Mouse (Mus musculus): ENCODE measurements around the gene Cib1.

The Cib1 gene

DNA sequence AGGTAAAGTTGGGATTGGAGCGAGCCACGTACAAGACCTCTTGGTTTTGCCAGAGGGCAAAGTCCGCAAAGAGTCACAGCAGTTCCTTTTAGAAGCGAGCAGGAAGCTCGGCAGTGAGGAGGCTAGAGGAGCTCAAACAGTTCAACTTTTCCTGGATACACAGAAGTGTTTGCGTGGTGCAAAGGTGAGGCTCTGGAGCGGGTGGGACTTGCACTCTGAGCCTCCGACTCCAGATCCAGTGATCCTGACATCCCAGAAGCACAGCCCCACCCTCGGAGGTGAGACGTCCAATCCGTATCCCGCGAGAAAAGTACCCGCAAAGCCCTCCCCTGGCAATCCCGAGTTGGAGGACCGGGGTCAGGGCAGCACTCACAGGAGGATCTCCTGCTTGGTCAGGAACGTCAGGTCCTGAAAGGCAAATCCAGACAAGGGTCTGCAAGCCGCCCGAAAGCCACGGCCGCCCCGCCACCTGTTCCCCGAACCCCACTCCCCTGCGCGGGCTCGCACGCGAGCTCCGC is 583 bp downstream of the Cib1 start:
- DNase-seq (ENCODE audit: low spot score) = no peak

DNA sequence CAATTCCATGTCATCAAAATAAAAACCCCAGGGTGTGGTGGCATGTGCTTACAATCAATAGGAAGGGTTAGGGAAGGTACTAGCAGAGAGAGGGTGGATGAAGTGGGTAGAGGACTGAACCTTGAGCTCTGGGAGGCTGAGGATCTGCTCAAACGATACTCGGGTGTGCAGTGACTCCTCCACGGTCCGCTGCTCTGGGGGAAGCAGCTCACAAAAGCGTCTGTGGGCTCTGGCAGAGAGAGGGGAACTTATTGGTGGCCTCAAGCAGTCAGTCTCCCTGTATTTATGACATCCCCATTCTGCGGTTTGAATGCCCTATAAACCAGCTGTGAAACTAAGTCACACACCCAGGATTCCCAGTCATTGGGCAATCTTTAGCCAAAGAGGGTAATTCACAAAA is 2.4 kb downstream of the Cib1 start:
- DNase-seq (ENCODE audit: low spot score) = no peak

DNA sequence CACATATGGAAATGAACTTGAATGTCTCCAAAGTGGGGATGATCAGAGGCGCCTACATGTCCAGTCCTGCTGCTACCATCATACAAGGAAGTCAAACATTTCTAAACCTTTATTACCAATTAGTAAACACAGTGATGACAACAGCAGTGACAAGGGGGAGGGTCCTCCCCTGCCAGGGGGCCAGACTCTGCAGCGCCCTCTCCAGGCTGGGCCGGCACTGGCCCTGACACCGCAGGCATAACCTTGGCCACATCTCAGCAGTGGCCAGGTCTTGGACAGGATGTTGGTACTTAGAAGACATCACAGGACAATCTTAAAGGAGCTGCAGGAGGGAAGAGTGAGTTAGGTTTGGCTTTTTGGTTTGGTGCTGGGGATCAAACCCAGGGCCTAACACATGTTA is 5.5 kb downstream of the Cib1 start:
- no peak for DNase-seq (ENCODE audit: low spot score)

DNA sequence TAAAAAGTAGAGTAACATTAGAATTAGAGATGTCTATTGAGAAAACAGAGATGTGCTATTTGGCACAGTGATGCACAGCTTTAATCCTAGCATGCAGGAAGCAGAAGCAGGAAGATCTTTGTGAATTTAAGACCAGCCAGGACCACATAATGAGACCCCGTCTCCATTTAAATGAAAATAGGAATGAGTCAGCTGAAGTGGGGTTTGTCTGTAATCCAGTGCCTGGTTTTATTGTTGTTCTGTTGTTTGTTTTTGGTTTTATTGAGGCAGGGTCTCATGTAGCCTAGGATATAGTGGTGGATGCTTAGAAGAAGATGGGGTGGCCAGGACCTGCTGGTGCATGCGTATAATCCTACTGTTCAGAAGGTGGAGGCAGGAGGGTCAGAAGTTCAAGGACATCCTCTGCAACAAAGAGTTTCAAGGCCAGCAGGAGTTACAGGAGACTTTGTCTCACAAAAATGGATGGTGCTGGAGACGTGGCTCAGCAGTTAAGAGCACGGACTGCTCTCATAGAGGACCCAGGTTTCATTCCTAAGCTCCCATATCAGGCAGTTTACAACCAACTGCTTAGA is 11.3 kb downstream of the Cib1 start:
- DNase-seq (ENCODE audit: low spot score) = no peak

DNA sequence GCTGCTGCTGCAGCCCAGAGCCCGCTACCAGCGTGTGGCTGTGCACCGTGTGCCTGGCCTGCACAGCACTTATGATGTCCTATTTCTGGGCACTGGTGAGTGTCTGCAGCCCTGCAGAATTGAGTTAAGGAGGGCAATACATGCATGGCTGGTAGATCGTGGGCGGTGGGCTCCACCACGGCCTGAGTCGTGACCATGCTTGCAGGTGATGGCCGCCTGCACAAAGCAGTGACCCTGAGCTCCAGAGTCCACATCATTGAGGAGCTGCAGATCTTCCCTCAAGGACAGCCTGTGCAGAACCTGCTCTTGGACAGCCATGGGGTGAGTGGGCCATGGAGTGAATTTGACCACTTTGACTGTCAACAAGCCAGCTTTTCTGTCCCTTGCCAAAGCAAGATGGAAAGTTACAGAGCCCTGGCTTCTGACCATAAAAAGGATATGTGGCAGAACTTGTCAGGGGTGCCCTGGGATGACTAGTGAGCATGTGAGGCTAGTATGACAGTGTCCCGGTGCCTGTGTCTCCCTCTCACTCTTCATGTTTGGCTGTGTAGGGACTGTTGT is 12.3 kb downstream of the Cib1 start:
- no peak for DNase-seq (ENCODE audit: low spot score)

DNA sequence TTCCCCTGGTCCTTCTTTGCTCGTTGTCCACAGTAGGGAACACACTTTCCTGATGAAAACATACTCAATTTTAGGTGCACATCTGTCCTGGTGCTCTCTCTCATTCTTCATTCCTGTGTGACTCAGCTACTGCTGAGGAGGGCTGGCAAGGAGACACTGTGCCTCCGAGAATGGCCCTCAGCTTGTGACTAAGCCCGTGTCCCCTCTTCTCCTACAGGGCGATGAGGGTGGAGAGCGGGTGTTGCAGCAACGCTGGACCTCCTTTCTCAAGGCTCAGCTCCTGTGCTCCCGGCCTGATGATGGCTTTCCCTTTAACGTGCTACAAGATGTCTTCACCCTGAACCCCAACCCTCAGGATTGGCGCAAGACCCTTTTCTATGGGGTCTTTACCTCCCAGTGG is 13.9 kb downstream of the Cib1 start:
- no peak for DNase-seq (ENCODE audit: low spot score)

DNA sequence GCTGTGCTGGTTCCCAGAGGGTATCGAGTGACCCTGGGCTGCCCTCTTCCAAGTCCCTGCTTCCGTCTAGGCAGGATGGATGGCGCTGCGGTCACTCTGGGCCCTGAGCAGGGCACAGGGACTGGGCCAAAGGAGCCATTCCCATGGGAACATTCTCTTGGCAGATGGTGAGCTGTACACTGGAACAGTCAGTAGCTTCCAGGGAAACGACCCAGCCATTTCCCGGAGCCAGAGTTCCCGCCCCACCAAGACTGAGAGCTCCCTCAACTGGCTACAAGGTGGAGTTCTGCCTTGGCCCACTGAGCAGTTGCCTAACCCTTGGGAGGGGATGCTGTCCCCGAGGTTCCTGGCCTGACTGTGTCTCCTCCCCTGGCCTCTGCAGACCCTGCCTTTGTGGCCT is 16.0 kb downstream of the Cib1 start:
- no peak for DNase-seq (ENCODE audit: low spot score)

DNA sequence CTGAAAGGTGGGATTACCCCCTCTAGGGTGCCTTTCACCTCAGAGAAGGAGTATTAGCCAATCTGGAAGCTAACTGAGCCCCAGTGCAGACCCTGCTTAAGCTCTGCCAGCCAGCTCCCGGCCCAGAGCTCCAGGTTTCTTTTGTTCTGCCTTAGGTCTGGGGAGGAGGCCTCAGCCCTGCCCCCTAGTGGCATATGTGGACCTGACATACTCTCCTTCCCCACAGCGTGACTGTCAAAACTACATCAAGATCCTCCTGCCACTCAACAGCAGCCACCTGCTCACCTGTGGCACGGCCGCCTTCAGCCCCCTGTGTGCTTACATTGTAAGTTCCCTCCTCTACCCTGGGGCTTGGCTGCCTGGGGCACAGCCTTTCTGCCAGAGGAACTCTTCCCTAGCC is 17.2 kb downstream of the Cib1 start:
- peak; percentile 85 for DNase-seq (ENCODE audit: low spot score)

DNA sequence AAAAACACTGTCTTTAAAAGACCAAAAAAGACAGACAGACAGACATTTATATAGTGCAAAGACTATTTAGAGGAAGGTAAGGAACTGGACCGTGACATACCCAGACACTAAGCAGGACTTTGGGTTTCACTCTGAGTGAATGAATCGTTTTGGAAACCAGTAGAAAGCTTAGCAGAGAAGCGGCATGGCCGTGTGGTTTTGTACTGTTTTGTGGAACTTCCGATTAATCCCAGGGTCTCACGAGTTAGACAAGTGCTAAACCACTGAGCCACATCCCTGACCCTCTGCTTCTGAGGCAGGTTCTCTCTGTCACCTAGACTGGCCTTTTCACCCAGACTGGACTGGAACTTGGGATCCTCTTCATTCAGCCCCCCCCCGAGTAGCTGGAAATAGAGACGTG is 18.2 kb downstream of the Cib1 start:
- DNase-seq (ENCODE audit: low spot score) = no peak

DNA sequence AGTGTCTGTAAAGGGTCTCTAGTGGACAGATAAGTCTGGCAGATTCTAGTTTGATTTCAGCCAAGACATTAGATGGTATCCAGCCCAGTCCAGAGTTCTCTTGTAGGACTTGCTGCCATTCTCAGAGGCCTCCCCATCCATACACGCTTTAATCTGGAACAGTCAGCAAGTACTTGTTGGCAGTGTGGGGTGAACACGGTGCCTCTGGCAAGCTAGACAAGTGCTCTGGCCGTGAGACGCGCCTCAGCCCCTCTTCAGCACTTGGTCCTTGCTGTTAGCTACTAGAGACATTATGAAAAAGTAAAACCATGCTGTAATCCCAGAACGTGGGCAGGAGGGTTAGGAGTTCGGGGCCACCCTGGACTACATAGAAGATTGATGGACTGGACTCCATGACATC is 19.0 kb downstream of the Cib1 start:
- no peak for DNase-seq (ENCODE audit: low spot score)

DNA sequence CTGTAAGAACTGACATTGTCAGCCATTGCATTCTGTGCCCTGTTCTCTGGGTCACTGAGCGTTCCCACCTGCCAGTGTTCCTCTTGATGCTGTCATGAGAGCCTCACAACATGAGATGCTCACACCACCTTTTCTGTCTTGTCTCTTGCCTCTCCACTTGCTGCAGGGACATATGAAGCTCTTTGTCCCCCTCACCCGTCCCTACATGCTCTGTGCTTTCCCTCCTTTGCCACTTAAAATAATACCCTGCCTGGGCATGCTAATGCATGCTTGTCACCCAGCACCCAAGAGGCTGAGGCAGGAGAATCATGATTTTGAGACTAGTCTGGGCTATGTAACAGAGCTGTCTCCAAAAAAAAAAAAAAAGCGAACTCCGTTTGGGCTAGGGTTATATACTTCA is 21.6 kb downstream of the Cib1 start:
- DNase-seq (ENCODE audit: low spot score) = no peak

DNA sequence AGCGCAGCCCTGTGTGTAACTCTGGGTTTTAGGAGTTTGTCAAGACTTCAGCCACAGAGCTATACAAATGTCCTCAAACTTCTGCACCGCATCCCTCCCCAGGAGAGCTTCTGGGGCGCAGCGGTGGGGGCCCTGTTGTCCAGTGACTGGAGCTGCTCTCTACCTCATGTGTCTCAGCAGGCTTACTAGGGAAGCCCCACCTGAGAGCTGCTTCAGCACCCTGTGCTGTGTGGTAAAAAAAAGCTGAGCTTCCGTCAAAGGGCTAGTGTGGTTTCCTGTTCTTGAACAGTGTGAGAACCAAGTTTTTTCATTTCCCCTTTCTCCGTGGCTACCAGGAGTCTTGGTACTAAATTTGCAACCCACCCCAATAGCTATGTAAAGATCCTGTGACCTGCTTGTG is 22.9 kb downstream of the Cib1 start:
- DNase-seq (ENCODE audit: low spot score) = no peak

DNA sequence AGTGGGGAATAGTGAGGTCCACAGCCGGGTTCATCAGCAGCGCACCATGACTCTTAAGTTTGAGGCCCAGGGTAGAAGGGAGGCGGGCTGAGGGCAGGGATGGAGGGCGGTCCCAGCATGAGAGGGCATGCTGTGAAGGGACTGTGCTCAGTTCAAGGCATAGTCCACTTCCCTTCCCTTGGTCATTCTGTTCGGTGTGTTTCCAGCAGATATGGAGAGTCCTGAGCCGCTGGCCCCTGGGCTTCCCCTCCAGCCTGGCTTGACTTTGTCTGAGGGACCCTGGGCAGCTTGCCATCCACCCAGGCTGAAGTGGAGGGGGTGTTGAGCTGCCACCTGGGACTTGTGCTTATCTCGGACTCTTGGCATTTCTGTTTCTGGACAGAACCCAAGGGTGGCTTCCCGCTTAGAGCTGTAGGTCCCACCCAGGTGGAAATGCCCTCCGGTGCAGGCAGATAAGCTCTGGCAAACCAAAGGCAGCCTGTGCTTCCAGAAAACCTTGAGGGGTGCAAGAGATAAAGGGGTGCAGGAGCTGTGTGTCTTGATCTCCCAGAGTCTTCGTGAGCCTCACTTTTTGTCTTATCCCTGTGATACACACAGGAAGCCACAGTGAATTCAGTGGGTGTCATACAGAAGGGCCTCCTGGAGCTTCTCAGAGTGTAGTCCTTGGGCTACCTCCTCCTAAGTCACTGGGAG is 23.7 kb downstream of the Cib1 start:
- DNase-seq (ENCODE audit: low spot score) = no peak

DNA sequence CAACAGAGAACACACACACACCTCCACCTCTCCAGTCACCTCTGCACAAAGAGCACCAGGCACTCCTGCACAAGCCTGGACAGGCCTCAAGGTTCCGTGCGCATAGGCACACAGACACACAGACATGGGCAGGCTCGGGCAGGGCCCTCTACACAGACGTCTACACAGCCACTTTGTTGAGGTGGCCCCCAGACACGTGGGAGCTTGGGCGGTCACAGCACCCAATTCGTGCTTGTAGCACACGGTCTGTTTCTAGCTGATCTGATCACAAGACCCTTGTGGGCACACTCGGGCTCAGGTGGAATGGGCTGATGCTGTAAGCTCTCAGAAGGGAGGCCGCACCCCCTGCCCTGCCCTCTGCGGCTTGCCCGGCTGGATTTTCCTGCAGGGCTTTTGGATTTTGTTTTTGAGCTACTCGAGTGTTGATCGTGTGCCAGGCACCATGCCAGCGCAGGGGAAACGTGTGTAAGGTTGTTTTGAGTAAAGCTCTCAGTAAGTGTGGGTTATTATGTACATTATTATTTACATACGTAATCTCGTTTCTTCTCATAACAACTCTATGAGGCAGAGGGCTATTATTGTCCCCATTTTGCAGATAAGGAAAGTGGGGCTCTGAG is 24.5 kb downstream of the Cib1 start:
- no peak for DNase-seq (ENCODE audit: low spot score)

DNA sequence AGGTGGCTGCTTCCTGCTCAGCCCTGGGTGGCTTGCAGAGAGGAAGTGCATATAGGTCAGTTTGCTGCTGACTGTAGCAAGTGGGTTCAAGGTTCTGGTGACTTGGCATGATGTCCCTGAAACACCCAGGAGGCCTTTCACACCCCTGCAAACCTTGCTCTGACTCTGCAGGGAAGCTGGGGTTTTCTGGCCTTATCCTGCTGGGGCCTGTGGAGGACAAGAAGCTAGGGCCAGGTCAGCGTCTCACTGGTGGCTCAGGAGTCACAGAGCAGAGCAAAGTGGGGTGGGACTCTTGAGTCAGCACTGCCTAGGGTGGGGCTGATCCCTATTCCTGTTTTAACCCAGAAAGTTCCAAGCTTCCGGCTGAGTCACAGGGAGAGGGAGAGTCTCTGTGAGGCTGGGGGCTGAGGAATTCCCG is 25.3 kb downstream of the Cib1 start:
- DNase-seq (ENCODE audit: low spot score) = no peak

DNA sequence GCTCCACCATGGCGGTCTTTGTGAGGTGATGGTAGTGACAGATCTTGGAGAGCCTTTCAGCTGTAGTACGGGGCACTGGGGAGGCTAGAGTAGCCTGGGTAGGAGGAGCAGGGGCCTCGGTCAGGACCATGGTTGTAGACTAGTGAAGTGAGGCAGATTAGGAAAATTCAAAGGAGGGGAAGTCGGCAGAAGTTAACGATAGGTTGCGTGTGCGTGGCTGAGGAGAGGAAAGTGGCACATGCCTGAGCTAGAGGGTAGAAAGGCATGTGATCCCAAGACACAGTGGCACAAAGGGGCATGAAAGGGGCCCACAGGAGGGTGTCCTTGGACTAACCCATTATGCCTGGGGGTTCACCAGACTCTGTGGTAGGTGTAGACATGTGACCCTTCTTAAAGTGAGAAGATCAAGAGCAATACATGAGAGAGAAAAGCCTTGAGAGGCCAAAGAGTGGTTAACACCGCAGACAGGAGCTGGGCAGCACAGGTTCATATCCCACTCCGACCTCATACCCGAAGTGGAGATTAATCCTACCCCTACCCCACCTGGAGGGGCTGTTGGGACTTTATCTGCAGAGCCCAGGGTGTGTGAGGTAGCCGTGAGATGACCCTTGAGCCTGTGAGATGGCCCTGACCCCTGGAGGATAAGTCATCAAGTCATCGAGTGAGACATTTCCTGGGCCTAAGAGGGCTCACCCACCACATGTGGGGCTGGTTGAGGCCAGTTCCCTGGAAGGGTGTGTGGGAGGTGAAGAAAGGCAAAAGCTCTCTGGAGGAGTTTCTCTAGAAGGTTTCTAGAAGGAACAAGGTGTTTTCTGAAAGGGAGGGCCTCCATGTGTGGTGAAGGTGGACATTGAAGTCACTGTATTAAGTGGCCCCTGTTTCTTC is 26.7 kb downstream of the Cib1 start:
- DNase-seq (ENCODE audit: low spot score) = no peak

DNA sequence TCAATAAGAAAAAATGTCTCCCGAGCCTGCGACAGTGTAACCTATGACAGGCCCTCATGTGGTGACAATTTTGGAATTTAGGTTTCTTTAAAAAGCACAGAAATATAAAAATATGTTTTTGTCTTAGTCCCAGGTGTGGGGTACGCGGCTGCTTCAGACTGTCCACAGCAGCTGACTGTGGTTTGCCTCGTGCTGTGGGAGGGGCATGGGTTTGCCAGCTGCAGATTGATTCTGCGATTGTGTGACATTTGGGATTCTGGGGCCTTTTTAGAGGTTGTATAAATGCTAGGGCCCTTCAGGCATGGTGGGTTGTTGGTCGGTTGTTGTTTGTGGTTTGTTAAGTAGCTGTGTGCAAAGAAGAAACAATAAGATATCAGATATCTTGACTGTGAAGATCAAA is 27.7 kb downstream of the Cib1 start:
- DNase-seq (ENCODE audit: low spot score) = no peak

DNA sequence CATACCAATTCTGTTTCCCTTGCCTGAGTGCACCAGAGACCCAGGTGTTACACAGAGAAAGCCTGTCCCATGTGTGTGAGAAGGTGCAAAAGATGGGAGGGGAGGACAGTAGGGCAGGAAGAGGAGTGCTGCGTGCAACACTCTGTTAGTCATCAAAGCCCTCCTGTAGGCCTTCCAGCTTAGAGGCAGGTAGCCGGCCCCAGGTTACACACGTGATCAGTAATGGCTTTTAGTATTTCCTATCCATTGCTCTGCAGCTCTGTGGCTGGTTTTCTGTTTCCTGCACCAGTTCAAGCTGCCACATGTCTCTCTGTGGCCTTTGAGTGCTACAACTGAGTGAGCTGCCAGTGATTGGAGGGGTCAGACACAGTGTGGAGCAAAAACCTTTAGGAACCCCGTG is 28.3 kb downstream of the Cib1 start:
- no peak for DNase-seq (ENCODE audit: low spot score)

DNA sequence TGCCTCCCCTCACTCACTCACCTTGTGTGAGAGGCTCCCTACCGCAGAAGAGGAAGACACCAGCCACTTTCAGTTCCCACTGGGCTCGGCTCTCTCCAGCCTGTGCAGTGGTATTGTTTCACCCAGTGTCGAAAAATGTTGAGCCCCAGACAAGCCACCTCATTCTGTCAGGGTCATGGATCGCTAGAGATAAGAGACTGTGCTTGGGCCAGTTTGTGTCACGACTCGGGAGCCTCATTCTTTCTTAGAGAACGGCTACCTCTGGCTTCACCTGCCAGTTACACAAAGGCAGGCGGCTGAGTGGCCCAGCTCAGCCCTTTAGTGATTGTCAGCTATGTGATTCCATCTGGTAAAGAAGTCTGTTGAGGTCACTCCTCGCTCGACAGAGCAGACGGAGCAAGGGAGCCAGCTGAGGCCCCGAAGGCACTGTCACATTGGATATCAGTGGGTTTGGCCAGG is 28.9 kb downstream of the Cib1 start:
- no peak for DNase-seq (ENCODE audit: low spot score)

DNA sequence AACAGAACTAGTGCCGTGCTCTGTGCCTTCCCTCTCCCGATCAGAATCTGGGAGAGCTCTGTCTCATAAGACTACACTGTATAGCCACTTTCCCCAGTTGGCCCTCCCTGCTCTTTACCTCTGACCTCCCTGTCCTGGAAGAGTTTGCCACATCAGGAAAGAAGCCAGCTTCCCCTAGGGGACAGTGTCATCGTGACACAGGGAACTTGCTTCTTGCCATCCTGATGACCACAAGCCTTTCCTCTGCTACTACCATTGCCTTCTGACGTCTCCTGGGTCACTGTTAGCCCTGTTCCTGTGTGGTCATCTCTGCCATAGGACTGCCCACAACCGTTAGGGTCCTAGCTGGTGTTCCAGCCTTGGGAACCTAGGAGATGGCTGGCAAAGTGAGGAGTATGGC is 29.7 kb downstream of the Cib1 start:
- DNase-seq (ENCODE audit: low spot score) = no peak

DNA sequence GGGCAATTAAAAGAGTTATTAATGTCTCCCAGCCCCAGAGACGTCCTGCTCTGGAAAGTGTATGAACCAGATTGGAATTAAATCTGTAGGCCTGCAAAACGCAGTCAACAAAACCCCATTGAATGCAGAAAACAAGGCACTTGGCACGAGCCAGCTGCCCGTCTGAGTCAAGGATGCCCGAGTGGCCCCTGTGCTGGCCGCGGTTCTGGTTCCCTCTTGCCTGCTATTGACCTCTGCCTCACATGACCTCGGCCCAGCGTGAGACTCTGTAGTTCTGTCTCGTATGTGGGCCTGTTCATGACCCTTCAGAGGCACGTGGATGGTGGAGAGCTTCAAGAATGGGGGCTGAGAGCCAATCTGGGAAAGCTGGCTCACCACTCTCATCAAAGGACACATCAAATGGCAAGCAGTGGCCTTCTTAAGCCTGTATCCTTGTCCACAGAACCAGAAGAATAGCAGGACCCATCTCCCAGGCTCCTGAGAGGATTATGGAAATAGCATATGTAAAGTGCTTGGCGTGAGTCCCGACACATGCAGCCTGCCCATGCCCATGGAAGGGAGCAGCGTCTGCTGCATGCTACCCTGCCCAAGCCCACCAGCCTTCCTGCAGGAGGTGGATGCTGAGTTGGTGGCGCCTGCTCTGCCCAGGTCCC is 30.6 kb downstream of the Cib1 start:
- DNase-seq (ENCODE audit: low spot score) = no peak
